10 mouse cellular contexts compared by ENCODE assay signal in the genomic region with DNA sequence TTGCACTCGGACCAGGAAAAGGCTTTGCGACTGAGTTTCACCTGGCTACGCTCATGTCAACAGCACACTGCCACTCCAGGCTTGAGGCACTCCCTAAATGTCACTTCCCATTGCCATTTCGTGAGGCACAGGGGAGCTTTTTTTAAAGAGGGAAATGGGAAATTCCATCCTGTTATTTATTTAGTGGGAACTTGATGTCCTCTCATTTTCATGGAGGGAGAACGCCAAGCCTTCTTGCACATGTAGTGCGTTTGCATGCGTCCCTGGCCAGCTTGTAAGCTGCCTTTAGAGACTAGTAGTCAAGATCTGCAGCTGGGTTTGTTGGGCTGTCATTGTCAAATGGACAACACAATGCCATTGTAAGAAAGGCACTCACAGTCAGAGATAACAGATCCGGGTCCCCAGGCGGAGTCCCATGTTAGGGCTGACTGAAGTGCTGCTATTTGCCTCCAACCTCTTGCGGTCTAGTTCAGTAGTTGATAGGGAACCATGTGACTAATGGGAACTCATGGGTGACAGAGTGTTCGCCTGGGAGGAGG. TPM values are rescaled to one million over a fixed set of nuclear protein-coding genes. Genes with fewer than 3 reads are reported as not detected.
A peak's percentile ranks its signal among the peaks of the same experiment; 100 is the strongest.
DNase-seq lines count a peak whose midpoint lies in the region; ATAC-seq and TF ChIP-seq lines count a peak whose summit lies in the region.
"Had no signal": no experiment of that assay in that cellular context is flagged by ENCODE, and none has a peak within 500 bp of the region (broad histone marks: within the 10 kb centered on the region; RNA-seq: fewer than 3 reads in every experiment).

No protein-coding gene starts in this region.

- no peak overlapping the region for H3K9ac ChIP-seq in heart, embryonic 15.5 days
- H3K9ac ChIP-seq in liver, postnatal 0 days (replicated peaks): no peak overlapping the region
- H3K9ac ChIP-seq: limb, embryonic 13.5 days had no signal

- peak overlapping the region; percentile 32 for H3K4me2 ChIP-seq in heart, embryonic 15.5 days
- H3K4me2 ChIP-seq in liver, postnatal 0 days (ENCODE audit: low read depth, low read length): no peak overlapping the region
- H3K4me2 ChIP-seq: limb, embryonic 13.5 days had no signal

- peak; percentile 74 for ATAC-seq in heart, embryonic 15.5 days (replicated peaks; ENCODE audit: insufficient number of reproducible peaks, insufficient read depth, low FRiP score, low read depth)
- peak; percentile 40 for ATAC-seq in liver, postnatal 0 days

- H3K27ac ChIP-seq in kidney, adult 2 months (ENCODE audit: insufficient read depth, low read depth, low read length): peak overlapping the region; percentile 76
- peak overlapping the region; percentile 91 for H3K27ac ChIP-seq in brown adipose tissue, adult 24 weeks (replicated peaks; ENCODE audit: low read depth, low read length)
- peak overlapping the region; percentile 48 for H3K27ac ChIP-seq in heart, embryonic 15.5 days
- peak overlapping the region; percentile 40; the same call in 1 of the 2 replicates for H3K27ac ChIP-seq in liver, postnatal 0 days (ENCODE audit: low read depth)

- no peak for TF ChIP-seq CTCF in kidney, adult 2 months (conservative IDR thresholded peaks at IDR 0.05; ENCODE audit: insufficient read depth, insufficient read length, low read depth, low read length)
- no peak for TF ChIP-seq CTCF in liver, postnatal 0 days (IDR thresholded peaks at IDR 0.05; ENCODE audit: low read depth)

- 28% methylated on average over 11 of the region's 11 CpGs for WGBS in kidney, adult 2 months
- 33% methylated on average over 11 of the region's 11 CpGs for WGBS in heart, embryonic 15.5 days
- WGBS in liver, postnatal 0 days (ENCODE audit: insufficient replicate concordance): 56% methylated on average over 11 of the region's 11 CpGs

- DNase-seq in kidney, adult 2 months: peak; percentile 59
- DNase-seq in kidney, postnatal 14 days: no peak
- no peak for DNase-seq in liver, postnatal 0 days
- no peak for DNase-seq in layer of hippocampus, postnatal 10 days (ENCODE audit: low spot score in 2 of 2)
- no peak for DNase-seq in cerebellum, adult 11 months
- DNase-seq in c-Kit-positive CD71-positive TER-119-positive erythroid progenitor cells, embryonic 14.5 days (ENCODE audit: low spot score): no peak

- H3K27me3 ChIP-seq in kidney, adult 2 months (replicated peaks; ENCODE audit: control insufficient read depth, insufficient read depth, low read length): no peaks in the 10 kb centered on the region
- H3K27me3 ChIP-seq in heart, embryonic 15.5 days: no peaks in the 10 kb centered on the region
- no peaks in the 10 kb centered on the region for H3K27me3 ChIP-seq in liver, postnatal 0 days (ENCODE audit: insufficient read depth, low read length)
- H3K27me3 ChIP-seq: limb, embryonic 13.5 days had no signal

- no peaks in the 10 kb centered on the region for H3K9me3 ChIP-seq in heart, embryonic 15.5 days (replicated peaks)
- no peaks in the 10 kb centered on the region for H3K9me3 ChIP-seq in liver, postnatal 0 days (ENCODE audit: low read length)

- H3K4me1 ChIP-seq in kidney, adult 2 months (ENCODE audit: control insufficient read depth, insufficient read depth, low read length): peaks cover 72% of the 10 kb centered on the region
- peaks cover 56% of the 10 kb centered on the region for H3K4me1 ChIP-seq in brown adipose tissue, adult 24 weeks (ENCODE audit: control insufficient read depth, insufficient read depth, insufficient read length, low read length)
- peaks cover 85% of the 10 kb centered on the region for H3K4me1 ChIP-seq in heart, embryonic 15.5 days (replicated peaks)
- peaks cover 46% of the 10 kb centered on the region for H3K4me1 ChIP-seq in liver, postnatal 0 days (ENCODE audit: insufficient read depth)

- no peak overlapping the region for H3K4me3 ChIP-seq in kidney, adult 2 months (ENCODE audit: insufficient read depth, low read depth, low read length)
- H3K4me3 ChIP-seq in brown adipose tissue, adult 24 weeks (ENCODE audit: insufficient read depth, low read depth, low read length): no peak overlapping the region
- H3K4me3 ChIP-seq in heart, embryonic 15.5 days: no peak overlapping the region
- no peak overlapping the region for H3K4me3 ChIP-seq in liver, postnatal 0 days (ENCODE audit: low read depth, low read length)
- H3K4me3 ChIP-seq: limb, embryonic 13.5 days; myocyte had no signal

- no peaks in the 10 kb centered on the region for H3K36me3 ChIP-seq in kidney, adult 2 months (ENCODE audit: control insufficient read depth, insufficient read depth, low read length)
- no peaks in the 10 kb centered on the region for H3K36me3 ChIP-seq in heart, embryonic 15.5 days
- H3K36me3 ChIP-seq in liver, postnatal 0 days (replicated peaks; ENCODE audit: insufficient read depth, low read length): 0 out of 2 replicates have a peak, but pooled peaks cover 6% of the 10 kb centered on the region

- no peak for TF ChIP-seq POLR2A in kidney, adult 2 months (IDR thresholded peaks at IDR 0.05; ENCODE audit: low read depth, low read length)

- TF ChIP-seq EP300 in liver, postnatal 0 days (IDR thresholded peaks at IDR 0.05; ENCODE audit: low read depth): no peak

RNA-seq across cellular contexts. Expression of a gene that starts 13.4 kb away (rescaled TPM):
- polyA plus RNA-seq in kidney, adult 2 months (2012; rRNA removed): 253 and 268 TPM in 2 replicates
- 28.7 and 35.4 TPM in 2 replicates for polyA plus RNA-seq in brown adipose tissue, adult 24 weeks (2012; ENCODE audit: insufficient read depth, insufficient read length, missing spikeins)
- 341 and 401 TPM in 2 replicates for polyA plus RNA-seq in heart, embryonic 15.5 days (2015; fragmentation: Nextera tagmentation; extraction: Ambion mirVana)
- polyA plus RNA-seq in liver, postnatal 0 days (2015; fragmentation: Nextera tagmentation; extraction: Ambion mirVana): 128 and 143 TPM in 2 replicates
- 100 to 1,000 TPM; 128 to 134 TPM for total RNA-seq in layer of hippocampus, postnatal 10 days (2021)

Comparison
In these comparisons a context has a peak if more than half of its experiments do, and no peak if none do; other contexts are left out.
1. H3K27ac ChIP-seq: peak in every context shown above with its lines; median percentile 91 in brown adipose tissue, adult 24 weeks; 76 in kidney, adult 2 months; 48 in heart, embryonic 15.5 days; 40 in liver, postnatal 0 days.